In the genomic region with DNA sequence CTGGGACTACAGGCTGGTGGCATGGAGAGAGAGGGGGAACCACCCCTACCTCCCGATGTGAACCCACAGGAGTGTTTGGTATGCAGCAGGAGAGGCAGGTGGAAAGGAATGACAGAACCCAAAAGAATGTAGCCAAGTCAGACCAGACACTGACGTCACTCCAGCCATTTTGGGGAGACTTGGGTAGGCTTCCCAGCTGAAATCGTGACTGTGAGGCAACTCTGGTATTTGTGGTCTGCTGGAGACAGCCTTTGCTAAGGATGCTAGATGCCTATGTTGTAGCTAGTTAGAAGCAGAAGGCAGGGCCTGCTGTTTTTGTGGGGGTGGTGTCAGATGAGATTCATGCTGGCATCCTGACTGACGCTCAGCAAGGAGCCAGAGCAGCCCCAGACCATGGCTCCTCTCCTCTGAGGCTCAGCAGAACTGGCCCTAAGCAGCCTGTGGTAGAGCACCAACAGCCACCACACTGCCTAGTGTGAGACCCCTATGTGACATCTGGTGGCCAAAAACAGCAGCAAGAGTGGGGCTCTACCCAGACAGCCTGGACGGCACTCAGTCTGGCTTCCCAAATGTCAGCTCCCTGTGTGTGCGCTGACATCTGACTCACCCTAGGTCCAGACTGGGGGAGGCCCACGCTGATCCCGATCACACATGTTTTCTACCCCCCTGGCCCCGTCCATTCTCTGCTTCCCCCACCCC, we compare ENCODE assay signal across 9 mouse cellular contexts. TPM values are rescaled to one million over a fixed set of nuclear protein-coding genes. Genes with fewer than 3 reads are reported as not detected.
DNase-seq lines count a peak whose midpoint lies in the region; ATAC-seq and TF ChIP-seq lines count a peak whose summit lies in the region.
"Had no signal": no experiment of that assay in that cellular context is flagged by ENCODE, and none has a peak within 500 bp of the region (broad histone marks: within the 10 kb centered on the region; RNA-seq: fewer than 3 reads in every experiment).

No protein-coding gene starts in this region.

- peak overlapping the region; percentile 12; the same call in 1 of the 2 replicates for H3K9ac ChIP-seq in heart, embryonic 12.5 days
- peak overlapping the region; percentile 13; the same call in 1 of the 2 replicates for H3K9ac ChIP-seq in hindbrain, embryonic 13.5 days

- no peak overlapping the region for H3K4me3 ChIP-seq in heart, embryonic 12.5 days
- H3K4me3 ChIP-seq in hindbrain, embryonic 13.5 days, result no peak overlapping the region
- no peak overlapping the region for H3K4me3 ChIP-seq in cerebellum, adult 2 months (replicated peaks; ENCODE audit: insufficient read depth, low read depth, low read length)

- H3K27ac ChIP-seq in heart, embryonic 12.5 days (ENCODE audit: poor library complexity, severe bottlenecking), result no peak overlapping the region
- peak overlapping the region; percentile 8; the same call in 1 of the 2 replicates for H3K27ac ChIP-seq in hindbrain, embryonic 13.5 days
- H3K27ac ChIP-seq in cerebellum, adult 2 months (ENCODE audit: insufficient read depth, low read length), result no peak overlapping the region

- no peak for TF ChIP-seq POLR2A in cerebellum, adult 2 months (IDR thresholded peaks at IDR 0.05; ENCODE audit: borderline replicate concordance, insufficient read depth, low read length)

- DNase-seq in heart, postnatal 25 days (ENCODE audit: low spot score), result no peak
- peak; percentile 90 for DNase-seq in right cerebral cortex, adult 18-20 months
- no peak for DNase-seq in right cerebral cortex, postnatal 4 days
- peak; percentile 75 to 81 for DNase-seq in right cerebral cortex, adult 2 months (ENCODE audit: low spot score in 2 of 2)
- no peak for DNase-seq in cerebellum, adult 2 months
- DNase-seq in spleen, postnatal 36 days (ENCODE audit: low spot score in 2 of 2), result no peak

- no peak for TF ChIP-seq CTCF in cerebellum, adult 2 months (IDR thresholded peaks at IDR 0.05; ENCODE audit: borderline replicate concordance, insufficient read depth, low read depth, low read length)

- intact Hi-C loops in heart, postnatal 25 days (cut with DNase I), result loop anchor here (5.0 kb wide), 1 partner anchor 73 kb away; no protein-coding TSS in a partner anchor

- H3K9me3 ChIP-seq in heart, embryonic 12.5 days (replicated peaks), result no peaks in the 10 kb centered on the region
- no peaks in the 10 kb centered on the region for H3K9me3 ChIP-seq in hindbrain, embryonic 13.5 days

- H3K4me1 ChIP-seq in heart, embryonic 12.5 days (replicated peaks), result peaks cover 58% of the 10 kb centered on the region
- H3K4me1 ChIP-seq in hindbrain, embryonic 13.5 days (replicated peaks), result peaks cover 70% of the 10 kb centered on the region
- H3K4me1 ChIP-seq in cerebellum, adult 2 months (ENCODE audit: control insufficient read depth, insufficient read depth, low read length), result peaks cover 68% of the 10 kb centered on the region

- no peak overlapping the region for H3K4me2 ChIP-seq in heart, embryonic 12.5 days
- H3K4me2 ChIP-seq in hindbrain, embryonic 13.5 days, result no peak overlapping the region

- 39% methylated on average over 9 of the region's 9 CpGs for WGBS in heart, embryonic 12.5 days
- 63% methylated on average over 9 of the region's 9 CpGs for WGBS in hindbrain, embryonic 13.5 days
- 44% methylated on average over 9 of the region's 9 CpGs for WGBS in cerebellum, adult 2 months

- H3K27me3 ChIP-seq in heart, embryonic 12.5 days (replicated peaks), result no peaks in the 10 kb centered on the region
- H3K27me3 ChIP-seq in hindbrain, embryonic 13.5 days, result no peaks in the 10 kb centered on the region; the same call in 1 of the 2 replicates
- H3K27me3 ChIP-seq in cerebellum, adult 2 months (ENCODE audit: control insufficient read depth, insufficient read depth, low read length), result no peaks in the 10 kb centered on the region

- ATAC-seq in heart, embryonic 12.5 days (ENCODE audit: insufficient number of reproducible peaks, low FRiP score), result 0 out of 2 replicates have a peak, but pooled peaks have one; percentile 16
- ATAC-seq in hindbrain, embryonic 13.5 days (ENCODE audit: low FRiP score), result no peak

- H3K36me3 ChIP-seq in heart, embryonic 12.5 days, result peaks cover 31% of the 10 kb centered on the region
- H3K36me3 ChIP-seq in hindbrain, embryonic 13.5 days, result no peaks in the 10 kb centered on the region

RNA-seq across cellular contexts. Expression of a gene that starts 29.0 kb away (rescaled TPM):
- 9.0 and 9.6 TPM in 2 replicates for polyA plus RNA-seq in heart, embryonic 12.5 days (2016; fragmentation: Nextera tagmentation; extraction: Ambion mirVana)
- 10 to 100 TPM; 38.0 to 41.4 TPM for total RNA-seq in heart, postnatal 25 days (2021)
- polyA plus RNA-seq in hindbrain, embryonic 13.5 days (2015; fragmentation: Nextera tagmentation; extraction: Ambion mirVana), result 3.9 and 4.7 TPM in 2 replicates
- polyA plus RNA-seq in cerebellum, adult 2 months (2012; rRNA removed), result 14.1 and 15.5 TPM in 2 replicates
- total RNA-seq: neutrophil, adult 5-6 weeks had no signal

RNA-seq across cellular contexts. Expression of a gene that starts 56.7 kb away (rescaled TPM):
- 62.1 and 69.5 TPM in 2 replicates for polyA plus RNA-seq in heart, embryonic 12.5 days (2016; fragmentation: Nextera tagmentation; extraction: Ambion mirVana)
- total RNA-seq in heart, postnatal 25 days (2021), result 10 to 100 TPM; 25.2 to 26.5 TPM
- 121 TPM in 2 replicates for polyA plus RNA-seq in hindbrain, embryonic 13.5 days (2015; fragmentation: Nextera tagmentation; extraction: Ambion mirVana)
- polyA plus RNA-seq in cerebellum, adult 2 months (2012; rRNA removed), result 82.2 and 83.2 TPM in 2 replicates

Comparison
In these comparisons a context has a peak if more than half of its experiments do, and no peak if none do; other contexts are left out.
1. DNase-seq: peak in right cerebral cortex, adult 18-20 months (single experiment) and right cerebral cortex, adult 2 months (2 of 2); none in heart, postnatal 25 days (single experiment), right cerebral cortex, postnatal 4 days (single experiment), cerebellum, adult 2 months (0 of 2) and spleen, postnatal 36 days (0 of 2).